Mouse (Mus musculus) T-helper 2 cell (primary cell): ENCODE results near the gene Gm17409.

Experiments
- in situ Hi-C: fragments of 300-600 bp; cut with MboI, MseI; formaldehyde crosslinking; loops from one replicate; pipeline ENCODE4 v1.15.1; 2025; ENCODE audit warnings: high pct_unique_total_duplicates

The Gm17409 gene

DNA sequence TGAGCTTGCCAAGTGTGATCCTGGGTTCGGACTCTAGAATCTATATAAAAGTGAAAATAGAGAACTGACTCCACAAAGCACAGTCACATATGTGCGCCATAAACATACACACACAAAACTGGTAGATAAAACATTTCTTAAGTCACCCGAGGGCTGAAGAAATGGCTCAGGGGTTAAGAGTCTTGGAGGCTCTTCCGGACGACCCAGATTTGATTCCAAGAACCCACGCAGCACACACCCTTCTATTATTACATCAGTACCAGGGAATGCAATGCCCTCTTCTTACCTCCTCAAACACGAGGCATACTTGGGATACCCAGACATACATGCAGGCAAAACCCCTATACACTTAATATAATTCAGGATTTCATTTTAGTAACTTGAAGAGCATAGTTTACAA lies at the start of gene Gm17409:
Gene Gm17409, plus strand, starts transcription at position 301 of the 400 bp plus-strand sequence.
- in situ Hi-C loops = loop anchor here (25.0 kb wide), 1 partner anchor 517 kb away; no protein-coding TSS in a partner anchor

GRCm38 (mm10) chr2:58423319-58423718 lies 46.6 kb upstream of the Gm17409 start:
- in situ Hi-C loops = no loop called here

DNA sequence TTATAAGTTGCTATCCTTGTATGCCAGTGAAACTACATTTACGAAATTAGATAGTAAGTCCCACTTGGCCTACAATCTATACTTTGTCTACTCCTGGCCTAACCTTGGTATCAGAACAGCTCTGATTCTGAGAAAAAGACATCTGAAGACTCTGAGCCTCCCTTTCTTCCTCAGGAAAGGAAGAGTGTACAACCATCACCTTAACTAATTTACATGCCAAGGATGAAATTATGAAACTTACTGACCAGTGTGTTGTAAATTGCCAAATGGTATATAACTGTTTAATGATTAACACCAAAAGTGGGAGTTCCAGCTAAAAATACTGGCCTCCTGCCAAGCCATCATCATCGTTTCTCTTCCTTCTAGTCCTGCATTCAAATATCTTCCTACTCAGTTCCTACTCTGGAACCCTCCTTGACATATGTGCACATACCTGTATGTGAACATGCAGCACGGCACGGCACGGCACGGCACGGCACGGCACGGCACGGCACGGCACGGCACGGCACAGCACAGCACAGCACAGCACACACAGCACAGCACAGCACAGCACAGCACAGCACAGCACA lies 44.4 kb upstream of the Gm17409 start:
- in situ Hi-C loops = no loop called here

- in situ Hi-C loops = no loop called here
Measured at GRCm38 (mm10) chr2:58432211-58432610, 37.7 kb upstream of the Gm17409 start.

DNA sequence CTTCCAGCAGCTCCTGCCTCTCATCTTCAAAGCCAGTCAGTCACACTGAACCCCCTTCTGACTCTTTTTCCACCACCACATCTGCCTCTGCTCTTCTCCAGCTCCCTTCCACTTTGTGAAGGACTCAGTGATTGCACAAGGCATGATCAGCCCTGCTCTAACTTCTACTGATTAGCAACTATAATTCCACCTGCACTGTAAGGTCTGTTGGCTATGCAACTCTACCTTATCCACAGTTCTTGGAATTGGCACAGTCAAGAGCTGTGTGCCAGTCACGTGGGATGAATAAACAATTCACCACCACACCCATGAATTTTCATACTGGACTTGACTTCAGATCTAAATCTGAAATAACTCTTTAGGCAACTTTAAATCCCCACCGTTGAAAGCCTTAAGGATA lies 36.6 kb upstream of the Gm17409 start:
- in situ Hi-C loops = no loop called here

DNA sequence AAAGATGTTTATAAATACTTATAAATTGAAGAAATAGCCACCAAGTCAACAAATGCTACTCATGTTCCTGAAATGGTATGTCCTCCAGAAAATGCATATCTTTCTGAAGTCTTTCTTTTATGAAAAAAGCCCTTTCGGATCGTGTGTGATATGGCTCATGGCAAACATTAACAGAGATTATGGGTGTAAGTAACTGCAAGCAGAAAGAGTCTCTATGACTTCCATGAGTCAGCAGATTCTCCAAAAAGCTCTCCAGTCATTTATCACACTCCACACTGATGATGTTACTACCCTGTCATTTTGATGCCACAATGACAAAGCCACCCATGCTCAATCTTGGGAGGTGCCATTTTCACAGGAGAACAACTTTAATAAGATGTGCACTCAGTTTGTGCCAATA lies 35.5 kb upstream of the Gm17409 start:
- in situ Hi-C loops = no loop called here

DNA sequence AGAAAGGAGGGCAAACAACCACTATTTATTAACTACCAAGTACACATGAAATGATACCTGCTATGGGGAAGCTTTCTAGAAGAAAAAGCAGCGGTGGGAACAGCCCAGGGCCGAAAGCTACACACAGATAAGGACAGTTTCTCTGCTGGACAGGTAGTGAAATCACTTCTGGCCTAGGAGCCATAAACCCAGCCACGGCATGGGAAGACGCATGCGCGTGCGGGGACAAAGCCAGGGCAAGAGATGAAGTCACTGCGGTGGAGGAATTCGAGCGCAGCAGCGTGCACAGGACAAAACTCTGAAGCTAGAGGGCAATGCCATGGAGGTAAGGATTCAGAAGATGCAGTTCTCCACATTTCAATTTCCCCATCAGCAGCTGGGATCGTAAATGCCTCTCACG lies 34.4 kb upstream of the Gm17409 start:
- in situ Hi-C loops = no loop called here

DNA sequence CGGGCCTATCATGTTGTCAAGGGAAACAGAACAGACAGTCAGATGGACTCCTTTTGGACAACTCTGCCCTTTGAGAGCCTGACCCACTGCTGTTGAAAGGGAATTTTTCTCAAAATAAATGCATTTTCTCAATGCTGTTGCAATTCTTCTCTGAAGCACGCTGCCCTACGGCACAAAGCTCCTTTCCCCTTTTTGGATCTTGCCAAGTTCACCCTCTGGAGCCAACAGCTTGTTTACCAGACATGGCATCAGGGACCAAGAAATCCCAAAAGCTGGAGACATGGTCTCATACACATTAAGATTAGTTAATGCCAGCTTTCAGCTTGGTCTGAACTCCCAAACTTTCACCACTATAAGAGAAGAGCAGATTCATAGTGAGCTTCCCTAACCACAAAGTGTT lies 33.0 kb upstream of the Gm17409 start:
- in situ Hi-C loops = no loop called here

DNA sequence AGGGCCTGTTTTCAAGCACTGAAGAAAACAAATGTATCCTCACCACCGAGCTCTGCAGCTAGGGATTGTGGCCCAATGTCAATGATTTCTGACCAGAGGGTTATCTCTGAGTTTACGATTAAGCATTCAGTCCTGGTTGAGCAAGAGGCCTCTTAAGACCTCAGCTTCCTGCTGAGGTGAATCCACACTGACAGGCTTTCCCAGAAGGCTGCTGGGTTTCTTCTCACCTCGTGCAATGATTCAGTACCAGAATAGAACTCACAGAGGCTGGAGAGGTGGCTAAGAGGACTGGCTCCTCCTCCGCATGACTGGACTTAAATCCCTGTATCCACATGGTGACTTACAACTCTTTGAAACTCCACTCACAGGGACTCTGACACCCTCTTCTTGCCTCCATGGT lies 26.8 kb upstream of the Gm17409 start:
- in situ Hi-C loops = no loop called here

- in situ Hi-C loops = no loop called here
Measured at GRCm38 (mm10) chr2:58447001-58447400, 22.9 kb upstream of the Gm17409 start.

DNA sequence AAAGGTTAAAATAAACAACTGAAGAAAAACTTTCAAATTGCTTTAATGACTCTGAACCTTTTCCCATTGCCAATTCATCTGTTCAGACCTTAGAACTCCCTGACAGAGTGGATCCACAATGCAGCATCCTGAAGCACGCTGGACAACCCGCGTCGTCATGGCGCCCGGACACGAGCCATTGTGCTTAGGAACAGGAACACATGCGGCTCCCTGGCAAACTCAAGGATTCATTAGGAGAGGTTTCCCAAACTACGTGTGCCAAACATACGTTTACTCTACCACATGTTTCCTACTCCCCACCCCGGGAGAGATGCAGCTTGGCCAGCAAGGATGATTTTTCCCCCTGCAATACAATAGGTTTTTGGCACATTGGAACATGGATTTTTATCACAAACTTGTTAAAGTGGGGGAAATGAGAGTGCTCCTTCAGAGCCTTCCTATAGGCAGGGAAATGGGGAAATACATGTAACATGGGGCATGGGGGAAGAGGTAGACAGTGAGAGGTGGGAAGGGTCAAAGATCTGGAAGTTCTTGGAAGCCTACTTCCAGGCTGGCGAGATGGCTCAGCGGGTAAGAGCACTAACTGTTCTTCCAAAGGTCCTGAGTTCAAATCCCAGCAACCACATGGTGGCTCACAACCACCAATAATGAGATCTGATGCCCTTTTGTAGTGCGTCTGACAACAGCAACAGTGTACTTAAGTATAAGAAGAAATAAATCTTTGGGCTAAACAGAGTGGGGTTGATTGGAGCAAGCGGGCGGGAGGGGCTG lies 15.6 kb upstream of the Gm17409 start:
- in situ Hi-C loops = loop anchor here (25.0 kb wide), 1 partner anchor 533 kb away; no protein-coding TSS in a partner anchor

GRCm38 (mm10) chr2:58456843-58457487 lies 13.0 kb upstream of the Gm17409 start:
- in situ Hi-C loops = loop anchor here (25.0 kb wide), 1 partner anchor 530 kb away; no protein-coding TSS in a partner anchor

DNA sequence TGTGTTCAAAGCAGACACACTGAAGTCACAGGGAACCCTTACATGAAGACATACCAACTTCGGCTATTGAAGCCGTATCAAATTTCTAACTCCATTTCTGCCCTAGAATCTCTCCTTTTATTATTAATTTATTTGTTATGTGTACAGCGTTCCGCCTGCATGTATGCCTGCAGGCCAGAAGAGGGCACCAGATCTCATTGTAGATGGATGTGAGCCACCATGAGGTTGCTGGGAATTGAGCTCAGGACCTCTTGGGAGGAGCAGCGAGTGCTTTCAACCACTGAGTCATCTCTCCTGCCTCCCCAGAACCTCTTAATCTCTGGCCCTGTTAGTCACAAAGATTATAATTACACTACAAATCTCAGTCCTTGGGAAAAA lies 12.4 kb upstream of the Gm17409 start:
- in situ Hi-C loops = loop anchor here (25.0 kb wide), 1 partner anchor 530 kb away; no protein-coding TSS in a partner anchor

DNA sequence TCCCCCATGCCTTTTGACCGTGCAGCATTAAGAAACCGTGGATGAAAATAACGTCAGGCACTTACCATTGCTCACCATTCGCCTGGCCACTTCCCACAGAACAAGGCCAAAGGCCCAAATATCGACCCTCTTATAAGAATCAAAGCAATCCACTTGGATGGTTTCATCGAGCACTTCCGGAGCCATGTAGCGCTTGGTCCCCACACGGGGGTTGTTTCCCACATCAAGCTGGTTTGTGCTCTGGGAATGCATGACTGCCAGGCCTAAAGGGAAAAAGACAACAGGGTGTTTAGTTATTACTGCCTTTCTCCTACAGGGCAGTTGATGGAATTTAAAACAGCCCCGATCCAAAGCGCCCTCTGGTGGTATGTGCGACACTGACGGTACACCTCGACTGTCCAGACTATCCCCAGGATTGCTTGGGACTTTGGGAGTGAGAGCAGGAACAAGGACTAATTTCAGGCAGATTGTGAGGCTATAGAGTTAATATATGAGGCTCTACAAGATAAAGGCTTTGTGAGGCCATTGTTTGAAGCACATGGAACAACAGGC lies 11.0 kb upstream of the Gm17409 start:
- in situ Hi-C loops = loop anchor here (25.0 kb wide), 1 partner anchor 528 kb away; no protein-coding TSS in a partner anchor

DNA sequence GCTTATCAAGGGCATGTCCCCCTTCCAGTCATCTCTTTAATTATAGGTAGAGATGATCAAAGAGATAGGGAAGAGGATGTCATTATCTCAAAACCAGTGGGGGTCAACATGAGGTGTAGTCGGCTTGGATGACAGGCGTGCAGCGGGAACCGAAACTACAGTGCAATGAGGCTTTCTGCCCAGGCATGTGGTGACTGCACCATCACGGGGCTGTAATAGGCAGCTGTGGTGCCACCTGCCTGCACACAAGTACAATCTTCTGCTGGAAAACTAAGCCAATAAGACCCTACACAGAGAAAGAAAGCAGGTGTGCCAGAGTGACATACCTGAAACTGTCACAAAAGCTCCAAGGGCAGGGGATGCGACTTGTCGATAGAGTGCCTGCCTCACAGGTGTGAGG lies 374 bp downstream of the Gm17409 start:
- in situ Hi-C loops = loop anchor here (25.0 kb wide), 1 partner anchor 517 kb away; no protein-coding TSS in a partner anchor

- in situ Hi-C loops = loop anchor here (5.0 kb wide), 1 partner anchor 187 kb away; no protein-coding TSS in a partner anchor
Measured at GRCm38 (mm10) chr2:58475578-58475977, 5.7 kb downstream of the Gm17409 start.

DNA sequence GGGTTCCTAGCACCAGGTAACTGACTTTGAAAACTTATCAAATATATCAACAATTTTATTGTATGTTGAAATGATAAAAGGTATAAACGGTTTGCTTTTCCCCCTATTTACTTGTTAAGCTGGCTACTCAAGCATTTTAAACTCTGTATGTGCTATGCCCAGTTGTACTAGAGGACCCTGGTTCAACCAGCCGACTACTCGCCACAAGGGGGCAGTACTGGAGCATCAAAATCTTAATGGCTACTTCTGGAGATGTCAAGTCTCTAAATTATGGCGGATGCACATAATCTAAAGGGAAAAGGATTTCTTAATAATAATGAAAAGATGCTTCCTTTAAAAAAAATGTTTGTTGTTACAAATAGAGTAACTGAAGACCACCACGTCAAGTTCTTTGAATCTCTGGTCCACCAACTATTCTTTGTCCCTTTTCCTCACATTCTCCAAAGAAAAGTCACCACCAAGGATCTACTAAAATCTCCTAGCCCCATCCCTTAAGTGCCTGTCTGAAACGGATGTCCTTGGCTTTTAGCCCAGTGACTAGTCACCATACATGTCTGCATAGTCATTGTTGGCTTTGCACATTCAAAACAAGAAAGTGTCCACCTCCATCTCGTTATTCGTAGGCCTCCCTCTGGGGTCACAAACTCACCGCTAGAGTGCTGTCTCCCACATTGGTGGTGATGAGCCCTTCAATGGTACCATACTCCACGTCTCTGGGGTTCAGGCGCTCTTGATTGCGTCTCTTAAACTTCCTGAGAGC lies 7.2 kb downstream of the Gm17409 start:
- in situ Hi-C loops = loop anchor here (5.0 kb wide), 1 partner anchor 185 kb away; no protein-coding TSS in a partner anchor

- in situ Hi-C loops = loop anchor here (5.0 kb wide), 1 partner anchor 184 kb away; no protein-coding TSS in a partner anchor
Measured at GRCm38 (mm10) chr2:58478144-58478543, 8.2 kb downstream of the Gm17409 start.

- in situ Hi-C loops = loop anchor here (5.0 kb wide), 1 partner anchor 183 kb away; no protein-coding TSS in a partner anchor
Measured at GRCm38 (mm10) chr2:58479536-58479935, 9.6 kb downstream of the Gm17409 start.

- in situ Hi-C loops = no loop called here
Measured at GRCm38 (mm10) chr2:58480764-58481163, 10.8 kb downstream of the Gm17409 start.

DNA sequence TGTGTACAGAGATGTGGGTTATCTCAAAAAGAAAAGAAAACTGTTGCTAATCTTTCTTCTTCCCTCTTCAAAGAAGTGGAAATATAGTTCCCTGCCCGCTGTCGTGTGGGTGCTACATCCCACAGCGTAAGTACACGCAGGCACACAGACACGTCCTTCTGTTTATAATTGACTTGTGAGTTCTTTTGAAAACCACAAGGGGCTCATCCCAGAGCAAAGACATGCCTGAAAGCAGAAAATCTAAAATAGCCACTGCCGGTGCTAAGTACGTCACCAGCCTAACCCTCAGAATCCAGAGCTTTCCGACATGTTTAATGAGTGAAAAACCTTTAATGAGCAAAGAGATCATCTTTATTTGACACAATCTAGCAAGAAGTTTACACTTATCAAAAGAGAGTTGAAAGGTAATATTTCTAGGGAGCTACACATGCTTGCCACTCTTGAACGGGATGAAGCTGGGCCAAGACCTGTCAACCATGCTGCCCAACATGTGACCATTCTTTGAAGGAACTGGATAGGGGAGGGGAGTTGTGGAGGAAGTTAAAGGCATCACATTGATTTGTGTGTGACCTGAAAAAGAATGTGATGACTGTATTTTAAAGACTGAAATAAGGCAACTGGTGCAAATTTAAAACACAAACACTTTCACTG lies 11.7 kb downstream of the Gm17409 start:
- in situ Hi-C loops = no loop called here
